In genomic region chr13:20151302-20151978, GRCm38 (mm10) we compare ENCODE assay signal across 18 mouse cellular contexts.
DNase-seq lines count a peak whose midpoint lies in the region; ATAC-seq lines count a peak whose summit lies in the region.
"Had no signal": no experiment of that assay in that cellular context is flagged by ENCODE, and none has a peak within 500 bp of the region (broad histone marks: within the 10 kb centered on the region; RNA-seq: fewer than 3 reads in every experiment).

No protein-coding gene starts in this region.

- 29% methylated on average over 4 of the region's 4 CpGs for WGBS in embryonic facial prominence, embryonic 13.5 days
- 65% methylated on average over 4 of the region's 4 CpGs for WGBS in embryonic facial prominence, embryonic 10.5 days
- WGBS in embryonic facial prominence, embryonic 15.5 days = 23% methylated on average over 4 of the region's 4 CpGs
- WGBS in macrophage (ENCODE audit: missing documents) = 14% methylated on average over 4 of the region's 4 CpGs

- ATAC-seq in embryonic facial prominence, embryonic 13.5 days (ENCODE audit: insufficient number of reproducible peaks, insufficient read depth, low FRiP score, low TSS enrichment, low read depth) = no peak
- peak; percentile 58; the same call in 1 of the 2 replicates for ATAC-seq in embryonic facial prominence, embryonic 15.5 days (ENCODE audit: insufficient number of reproducible peaks, low FRiP score, low TSS enrichment, low read depth)
- ATAC-seq: forebrain, postnatal 0 days; midbrain, embryonic 16.5 days; Patski had no signal

- H3K4me1 ChIP-seq in embryonic facial prominence, embryonic 13.5 days = peaks cover 24% of the 10 kb centered on the region
- H3K4me1 ChIP-seq in embryonic facial prominence, embryonic 10.5 days = no peaks in the 10 kb centered on the region
- H3K4me1 ChIP-seq in embryonic facial prominence, embryonic 15.5 days = 0 out of 2 replicates have a peak, but pooled peaks cover 6% of the 10 kb centered on the region
- H3K4me1 ChIP-seq: neural tube, embryonic 15.5 days had no signal

- no peak for DNase-seq in embryonic facial prominence, embryonic 10.5 days (ENCODE audit: low spot score)
- DNase-seq in A20 (ENCODE audit: low read depth, low spot score) = peak; percentile 71
- no peak for DNase-seq in thymus, postnatal 10 days (ENCODE audit: low spot score in 2 of 2)
- DNase-seq in cerebellum, postnatal 10 days = no peak
- DNase-seq in kidney, adult 18-20 months = no peak
- DNase-seq: adrenal gland, adult 2 months; cerebellum, adult 11-12 months; forebrain, postnatal 0 days; lung, adult 18-20 months; right cerebral cortex, postnatal 14 days had no signal

- no peaks in the 10 kb centered on the region for H3K36me3 ChIP-seq in embryonic facial prominence, embryonic 13.5 days
- no peaks in the 10 kb centered on the region for H3K36me3 ChIP-seq in embryonic facial prominence, embryonic 10.5 days (replicated peaks)
- H3K36me3 ChIP-seq in embryonic facial prominence, embryonic 15.5 days = no peaks in the 10 kb centered on the region
- no peaks in the 10 kb centered on the region for H3K36me3 ChIP-seq in macrophage (ENCODE audit: inconsistent target)
- H3K36me3 ChIP-seq: neural tube, embryonic 15.5 days had no signal

- H3K9ac ChIP-seq in embryonic facial prominence, embryonic 13.5 days = no peak overlapping the region
- no peak overlapping the region for H3K9ac ChIP-seq in embryonic facial prominence, embryonic 15.5 days
- H3K9ac ChIP-seq: forebrain, postnatal 0 days; neural tube, embryonic 15.5 days had no signal

- H3K27ac ChIP-seq in embryonic facial prominence, embryonic 13.5 days = peak overlapping the region; percentile 44; the same call in 1 of the 2 replicates
- no peak overlapping the region for H3K27ac ChIP-seq in embryonic facial prominence, embryonic 10.5 days (replicated peaks)
- H3K27ac ChIP-seq in embryonic facial prominence, embryonic 15.5 days (replicated peaks) = peak overlapping the region; percentile 55; the same call in 1 of the 2 replicates
- H3K27ac ChIP-seq in macrophage = peak overlapping the region; percentile 78
- H3K27ac ChIP-seq: kidney, postnatal 0 days; neural tube, embryonic 15.5 days; stomach, postnatal 0 days had no signal

- peaks cover 94% of the 10 kb centered on the region for H3K79me2 ChIP-seq in macrophage (ENCODE audit: inconsistent target)

- H3K4me2 ChIP-seq in embryonic facial prominence, embryonic 13.5 days = no peak overlapping the region
- no peak overlapping the region for H3K4me2 ChIP-seq in embryonic facial prominence, embryonic 15.5 days (replicated peaks)
- H3K4me2 ChIP-seq: neural tube, embryonic 15.5 days had no signal

- H3K4me3 ChIP-seq in embryonic facial prominence, embryonic 13.5 days = no peak overlapping the region
- H3K4me3 ChIP-seq in embryonic facial prominence, embryonic 10.5 days = no peak overlapping the region
- H3K4me3 ChIP-seq in embryonic facial prominence, embryonic 15.5 days (replicated peaks) = no peak overlapping the region
- no peak overlapping the region for H3K4me3 ChIP-seq in macrophage (ENCODE audit: inconsistent target)
- H3K4me3 ChIP-seq: neural tube, embryonic 15.5 days had no signal

- no peaks in the 10 kb centered on the region for H3K9me3 ChIP-seq in embryonic facial prominence, embryonic 13.5 days
- no peaks in the 10 kb centered on the region for H3K9me3 ChIP-seq in embryonic facial prominence, embryonic 10.5 days
- no peaks in the 10 kb centered on the region for H3K9me3 ChIP-seq in embryonic facial prominence, embryonic 15.5 days (replicated peaks)
- H3K9me3 ChIP-seq: neural tube, embryonic 15.5 days had no signal

- no peaks in the 10 kb centered on the region for H3K27me3 ChIP-seq in embryonic facial prominence, embryonic 13.5 days
- H3K27me3 ChIP-seq in embryonic facial prominence, embryonic 10.5 days (replicated peaks; ENCODE audit: low read depth, poor library complexity, severe bottlenecking) = no peaks in the 10 kb centered on the region
- H3K27me3 ChIP-seq in embryonic facial prominence, embryonic 15.5 days = no peaks in the 10 kb centered on the region
- H3K27me3 ChIP-seq: neural tube, embryonic 15.5 days; Patski had no signal
